Mouse (Mus musculus) cortical plate, adult 2 months (tissue): ENCODE data around the gene Nudt22.

Experiments used
- CTCF ChIP-seq: fragments of 200-500 bp; IDR thresholded peaks from 2 replicates; pipeline ENCODE4 v1.5.1; 2011; ENCODE audit warnings: mild to moderate bottlenecking, control low read depth, low read length; ENCODE audit not compliant: insufficient read depth; ENCODE audit errors: extremely low read depth
- POLR2A ChIP-seq: fragments of 200-500 bp; IDR thresholded peaks from 2 replicates; pipeline ENCODE4 v1.6.1; 2011; ENCODE audit warnings: mild to moderate bottlenecking, low read length, control low read depth; ENCODE audit not compliant: insufficient read depth; ENCODE audit errors: extremely low read depth

DNA sequence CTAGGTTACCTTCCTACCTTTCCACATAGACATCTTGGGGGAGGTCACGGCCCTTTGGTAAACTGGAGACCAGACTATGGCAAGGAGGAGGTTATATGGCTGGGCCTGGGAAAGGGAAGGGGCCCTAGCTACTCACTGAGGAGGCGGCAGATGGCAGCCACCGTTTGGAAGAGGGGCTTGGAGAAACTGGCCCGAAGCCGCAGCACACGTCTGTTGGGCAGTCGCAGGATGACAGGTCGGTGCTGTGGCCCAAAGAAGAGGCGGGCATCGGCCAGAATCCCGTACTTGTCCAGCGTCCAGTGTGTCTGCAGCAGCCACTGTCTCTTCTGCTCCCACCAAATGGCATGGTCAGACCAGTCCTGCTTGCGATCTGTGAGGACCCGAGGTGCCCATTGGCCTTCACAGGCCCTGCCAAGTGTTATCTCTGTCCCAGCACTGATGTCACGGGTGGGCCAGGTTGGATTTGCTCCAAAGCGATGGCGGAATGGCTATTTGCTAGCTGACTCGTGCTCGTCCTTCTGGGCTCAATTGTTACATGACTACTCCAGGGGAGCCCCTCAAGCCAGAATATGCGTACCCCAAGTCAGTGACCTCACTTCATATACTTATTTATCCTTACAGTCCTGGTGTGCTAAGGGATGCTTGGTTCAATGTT lies 18.7 kb upstream of the Nudt22 start:
- TF ChIP-seq CTCF (no peak), POLR2A (no peak)
